Mouse (Mus musculus) CH12.LX (cell line): ENCODE results near the gene Skap1.

ENCODE experiments used
- CHD2 ChIP-seq: IDR thresholded peaks from 2 replicates; pipeline ENCODE4 v1.6.1; 2011; ENCODE audit warnings: low read length, improper control_type of control experiment
- CTCF ChIP-seq, 2 experiments: IDR thresholded peaks in 1 of 2; conservative IDR thresholded peaks in 1 of 2; 2 replicates each; pipeline ENCODE4 v1.5.1; 2011 to 2012; ENCODE audit warnings: low read depth in 2 of 2, low read length in 2 of 2, improper control_type of control experiment in 1 of 2, inconsistent platforms in 1 of 2, mild to moderate bottlenecking in 1 of 2, moderate library complexity in 1 of 2
- E2F4 ChIP-seq: IDR thresholded peaks from 2 replicates; pipeline ENCODE4 v1.6.1; 2011; ENCODE audit warnings: low read depth, low read length, improper control_type of control experiment; ENCODE audit not compliant: insufficient replicate concordance
- GABPA ChIP-seq: IDR thresholded peaks from 2 replicates; pipeline ENCODE4 v1.6.1; 2012; ENCODE audit warnings: low read depth, low read length, improper control_type of control experiment, inconsistent platforms; ENCODE audit not compliant: insufficient replicate concordance
- MAX ChIP-seq: IDR thresholded peaks from 2 replicates; pipeline ENCODE4 v1.6.1; 2011; ENCODE audit warnings: low read length, improper control_type of control experiment
- MXI1 ChIP-seq: IDR thresholded peaks from 2 replicates; pipeline ENCODE4 v1.6.1; 2011; ENCODE audit warnings: mild to moderate bottlenecking, low read depth, low read length, improper control_type of control experiment
- POLR2A ChIP-seq: IDR thresholded peaks from 2 replicates; pipeline ENCODE4 v1.6.1; 2011; ENCODE audit warnings: low read depth, mild to moderate bottlenecking, improper control_type of control experiment, low read length
- UBTF ChIP-seq: IDR thresholded peaks from 2 replicates; pipeline ENCODE4 v1.6.1; 2012; ENCODE audit warnings: low read depth, mild to moderate bottlenecking, inconsistent platforms, low read length, improper control_type of control experiment, moderate library complexity
- USF2 ChIP-seq: conservative IDR thresholded peaks from 2 replicates; pipeline ENCODE4 v1.6.1; 2011; ENCODE audit warnings: low read depth, low read length, improper control_type of control experiment
- ZNF384 ChIP-seq: IDR thresholded peaks from 2 replicates; pipeline ENCODE4 v1.6.1; 2012; ENCODE audit warnings: low read depth, low read length, improper control_type of control experiment, inconsistent platforms

- TF ChIP-seq UBTF (no peak), E2F4 (no peak), CTCF (conservative IDR thresholded peaks at IDR 0.05 in 1 of 2, IDR thresholded peaks at IDR 0.05 in 1 of 2; ENCODE audit: low read depth in 2 of 2, low read length in 2 of 2) (no peak), USF2 (no peak), ZNF384 (no peak), CHD2 (no peak), POLR2A (no peak), MAX (no peak), MXI1 (no peak), GABPA (no peak)
These were observed 86.7 kb downstream of the Skap1 start for GRCm38 (mm10) chr11:96550960-96551703.
